Mouse (Mus musculus): ENCODE measurements around the gene Olfr655.

DNA sequence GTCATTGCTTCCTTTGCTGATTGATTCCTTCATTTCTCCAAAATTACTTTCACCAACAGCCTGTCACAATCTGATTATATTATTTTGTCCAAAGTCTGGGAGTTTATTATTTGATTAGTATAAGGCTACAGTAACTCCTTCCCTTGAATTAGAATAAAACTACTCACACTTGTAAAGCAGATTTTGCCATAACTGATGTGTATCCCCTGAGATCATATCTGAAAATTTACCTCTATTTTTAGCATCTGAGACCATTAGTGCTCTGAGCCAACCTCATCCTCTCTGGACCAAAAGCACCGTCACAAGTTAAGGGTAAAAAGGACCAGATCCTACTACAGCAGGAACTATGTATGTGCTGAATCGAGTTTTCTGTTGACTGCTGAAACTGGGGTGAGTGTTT is 24.6 kb downstream of the Olfr655 start, which contains the start of gene Olfr653:
- TF ChIP-seq POLR2A (IDR thresholded peaks at IDR 0.05; ENCODE audit: low read depth, low read length), result no peak
- TF ChIP-seq CTCF (IDR thresholded peaks at IDR 0.05; ENCODE audit: borderline replicate concordance, insufficient read depth, low read length), result no peak

Measured in embryonic fibroblast, embryonic 13.5 days (primary cell).